Mouse (Mus musculus): ENCODE results near the gene Anxa10. TPM values are rescaled to one million over a fixed set of nuclear protein-coding genes. Genes with fewer than 3 reads are reported as not detected.

Anxa10 gene
- total and polyA plus RNA-seq, 2 experiments: not detected

DNA sequence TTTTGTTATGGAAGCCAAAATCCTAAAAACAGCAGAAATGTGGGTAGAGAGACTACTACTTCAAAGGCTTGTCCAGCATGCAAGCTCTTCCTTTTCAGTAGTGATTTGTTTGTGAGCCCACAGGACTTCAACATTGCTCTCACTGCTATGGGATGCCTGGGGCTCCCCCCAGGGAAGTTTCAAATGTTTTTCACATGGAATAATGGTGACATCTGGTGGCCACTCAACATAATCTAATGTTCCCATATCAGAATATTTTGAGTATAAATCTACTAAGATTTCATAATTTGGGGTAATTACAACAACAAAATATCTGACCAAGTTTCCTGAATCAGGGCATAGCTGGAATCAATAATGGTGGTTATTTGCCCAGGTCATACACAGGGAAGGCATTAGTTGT lies 62.6 kb downstream of the Anxa10 start:
- peak; percentile 2 for DNase-seq (ENCODE audit: extremely low read depth, low read depth, low spot score)
- no peak overlapping the region for H3K27ac ChIP-seq (replicated peaks; ENCODE audit: insufficient read depth, low read depth, low read length)
- no peaks in the 10 kb centered on the region for H3K36me3 ChIP-seq (ENCODE audit: control insufficient read depth, insufficient read depth, low read length)
- TF ChIP-seq CTCF (IDR thresholded peaks at IDR 0.05; ENCODE audit: low read depth, low read length) (no peak), POLR2A (IDR thresholded peaks at IDR 0.05; ENCODE audit: extremely low read depth, insufficient read depth, low read length) (no peak)
- H3K9ac ChIP-seq (ENCODE audit: low read depth, low read length): no peak overlapping the region
- H3K4me1 ChIP-seq (ENCODE audit: control insufficient read depth, insufficient read depth, low read length): peaks cover 2% of the 10 kb centered on the region
- H3K27me3 ChIP-seq (ENCODE audit: control insufficient read depth, insufficient read depth, low read length): no peaks in the 10 kb centered on the region
- no peaks in the 10 kb centered on the region for H3K79me2 ChIP-seq (ENCODE audit: control insufficient read depth, insufficient read depth, low read length)
- no peak overlapping the region for H3K4me3 ChIP-seq (ENCODE audit: insufficient read depth, low read depth, low read length)

DNA sequence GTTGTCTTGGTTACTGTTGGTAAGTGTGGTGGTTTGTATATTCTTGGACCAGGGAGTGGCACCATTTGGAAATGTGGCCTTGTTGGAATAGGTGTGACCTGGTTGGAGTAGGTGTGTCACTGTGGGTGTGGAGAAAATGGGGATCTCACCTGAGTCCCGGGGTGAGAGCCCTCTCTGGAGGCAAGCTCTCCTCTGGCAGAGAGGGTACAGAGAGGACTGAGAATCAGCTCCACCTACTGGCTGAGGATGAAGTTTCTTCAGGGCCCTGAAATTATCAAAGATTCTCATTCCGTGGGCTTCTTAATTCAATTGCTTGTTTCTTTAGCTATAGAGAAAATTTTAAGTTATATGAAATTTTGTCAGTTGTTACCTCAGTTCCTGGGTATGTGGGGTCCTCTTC lies 76.1 kb downstream of the Anxa10 start:
- Histone ChIP-seq H3K36me3 (ENCODE audit: control insufficient read depth, insufficient read depth, low read length) (no peaks in the 10 kb centered on the region), H3K9ac (ENCODE audit: low read depth, low read length) (no peak overlapping the region), H3K4me1 (ENCODE audit: control insufficient read depth, insufficient read depth, low read length) (no peaks in the 10 kb centered on the region), H3K27me3 (ENCODE audit: control insufficient read depth, insufficient read depth, low read length) (no peaks in the 10 kb centered on the region), H3K27ac (replicated peaks; ENCODE audit: insufficient read depth, low read depth, low read length) (no peak overlapping the region), H3K79me2 (ENCODE audit: control insufficient read depth, insufficient read depth, low read length) (no peaks in the 10 kb centered on the region), H3K4me3 (ENCODE audit: insufficient read depth, low read depth, low read length) (no peak overlapping the region)
- WGBS: 34% methylated on average over 2 of the region's 2 CpGs
- DNase-seq (ENCODE audit: extremely low read depth, low read depth, low spot score): no peak
- TF ChIP-seq CTCF (IDR thresholded peaks at IDR 0.05; ENCODE audit: low read depth, low read length): peak; percentile 15; the same call in 1 of the 2 replicates
- TF ChIP-seq POLR2A (IDR thresholded peaks at IDR 0.05; ENCODE audit: extremely low read depth, insufficient read depth, low read length): no peak

- Histone ChIP-seq H3K27ac (replicated peaks; ENCODE audit: insufficient read depth, low read depth, low read length) (no peak overlapping the region), H3K4me1 (ENCODE audit: control insufficient read depth, insufficient read depth, low read length) (no peaks in the 10 kb centered on the region), H3K36me3 (ENCODE audit: control insufficient read depth, insufficient read depth, low read length) (peaks cover 19% of the 10 kb centered on the region), H3K79me2 (ENCODE audit: control insufficient read depth, insufficient read depth, low read length) (no peaks in the 10 kb centered on the region), H3K9ac (ENCODE audit: low read depth, low read length) (no peak overlapping the region), H3K27me3 (ENCODE audit: control insufficient read depth, insufficient read depth, low read length) (no peaks in the 10 kb centered on the region), H3K4me3 (ENCODE audit: insufficient read depth, low read depth, low read length) (no peak overlapping the region)
- WGBS: 76% methylated on average over 3 of the region's 3 CpGs
- no peak for TF ChIP-seq CTCF (IDR thresholded peaks at IDR 0.05; ENCODE audit: low read depth, low read length)
- no peak for TF ChIP-seq POLR2A (IDR thresholded peaks at IDR 0.05; ENCODE audit: extremely low read depth, insufficient read depth, low read length)
- no peak for DNase-seq (ENCODE audit: extremely low read depth, low read depth, low spot score)
Measured at GRCm38 (mm10) chr8:62034351-62034750, 88.6 kb downstream of the Anxa10 start.

- no peak overlapping the region for H3K4me3 ChIP-seq (ENCODE audit: insufficient read depth, low read depth, low read length)
- DNase-seq (ENCODE audit: extremely low read depth, low read depth, low spot score): no peak
- no peaks in the 10 kb centered on the region for H3K79me2 ChIP-seq (ENCODE audit: control insufficient read depth, insufficient read depth, low read length)
- no peaks in the 10 kb centered on the region for H3K4me1 ChIP-seq (ENCODE audit: control insufficient read depth, insufficient read depth, low read length)
- no peak overlapping the region for H3K9ac ChIP-seq (ENCODE audit: low read depth, low read length)
- 90% methylated on average over 4 of the region's 4 CpGs for WGBS
- no peaks in the 10 kb centered on the region for H3K27me3 ChIP-seq (ENCODE audit: control insufficient read depth, insufficient read depth, low read length)
- no peak for TF ChIP-seq CTCF (IDR thresholded peaks at IDR 0.05; ENCODE audit: low read depth, low read length)
- TF ChIP-seq POLR2A (IDR thresholded peaks at IDR 0.05; ENCODE audit: extremely low read depth, insufficient read depth, low read length): no peak
- no peak overlapping the region for H3K27ac ChIP-seq (replicated peaks; ENCODE audit: insufficient read depth, low read depth, low read length)
- peaks cover 19% of the 10 kb centered on the region; the same call in 1 of the 2 replicates for H3K36me3 ChIP-seq (ENCODE audit: control insufficient read depth, insufficient read depth, low read length)
Measured at GRCm38 (mm10) chr8:62014582-62014981, 108.4 kb downstream of the Anxa10 start.

GRCm38 (mm10) chr8:62014166-62014565 lies 108.8 kb downstream of the Anxa10 start:
- DNase-seq (ENCODE audit: extremely low read depth, low read depth, low spot score): no peak

More at GRCm38 (mm10) chr8:62014166-62014565, 108.8 kb downstream of the Anxa10 start:
- Histone ChIP-seq H3K79me2 (ENCODE audit: control insufficient read depth, insufficient read depth, low read length) (no peaks in the 10 kb centered on the region), H3K4me3 (ENCODE audit: insufficient read depth, low read depth, low read length) (no peak overlapping the region), H3K4me1 (ENCODE audit: control insufficient read depth, insufficient read depth, low read length) (no peaks in the 10 kb centered on the region), H3K9ac (ENCODE audit: low read depth, low read length) (no peak overlapping the region), H3K27ac (replicated peaks; ENCODE audit: insufficient read depth, low read depth, low read length) (no peak overlapping the region), H3K27me3 (ENCODE audit: control insufficient read depth, insufficient read depth, low read length) (no peaks in the 10 kb centered on the region), H3K36me3 (ENCODE audit: control insufficient read depth, insufficient read depth, low read length) (peaks cover 19% of the 10 kb centered on the region; the same call in 1 of the 2 replicates)
- 89% methylated on average over 4 of the region's 4 CpGs for WGBS
- no peak for TF ChIP-seq POLR2A (IDR thresholded peaks at IDR 0.05; ENCODE audit: extremely low read depth, insufficient read depth, low read length)
- no peak for TF ChIP-seq CTCF (IDR thresholded peaks at IDR 0.05; ENCODE audit: low read depth, low read length)

Other genes with a start within 250 kb of the Anxa10 start
- 10.1 and 15.3 TPM in 2 replicates for gene Palld, start 220.5 kb downstream of the Anxa10 start, total RNA-seq (2014; rRNA removed)
- 17.8 and 25.0 TPM in 2 replicates for gene Palld, start 220.5 kb downstream of the Anxa10 start, polyA plus RNA-seq (2012; rRNA removed)
- gene Ddx60, start 195.1 kb downstream of the Anxa10 start, total RNA-seq (2014; rRNA removed): 6.3 and 9.1 TPM in 2 replicates
- 1.2 and 1.4 TPM in 2 replicates for gene Ddx60, start 195.1 kb downstream of the Anxa10 start, polyA plus RNA-seq (2012; rRNA removed)